Mouse (Mus musculus): Measurements from ENCODE around the gene Slc35g2. TPM values are rescaled to one million over a fixed set of nuclear protein-coding genes. Genes with fewer than 3 reads are reported as not detected.

Slc35g2 gene
- polyA plus RNA-seq, 1 experiment from 2014 or later, result 2.4 TPM

DNA sequence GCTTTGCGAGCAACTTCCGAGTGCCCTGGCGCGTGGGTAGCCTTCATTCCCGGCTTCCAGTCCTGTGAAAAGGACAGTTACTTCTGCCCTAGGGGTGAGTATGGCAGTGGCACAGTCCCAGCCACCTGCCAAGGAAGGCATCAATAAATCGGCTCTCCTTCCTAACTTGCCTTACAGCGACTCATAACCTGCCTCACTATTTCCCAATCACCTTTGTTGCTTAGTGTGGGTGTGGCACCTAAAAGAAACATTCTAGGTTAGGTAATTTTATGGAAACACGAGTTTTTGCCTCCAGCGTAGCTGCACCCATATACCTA is 24.3 kb downstream of the Slc35g2 start:
- Histone ChIP-seq H3K9ac (ENCODE audit: low read depth, low read length) (peak overlapping the region; percentile 80), H3K9me3 (ENCODE audit: control insufficient read depth, low read length) (peaks cover 6% of the 10 kb centered on the region; the same call in 1 of the 2 replicates), H3K27me3 (replicated peaks; ENCODE audit: control insufficient read depth, insufficient read depth, low read length) (no peaks in the 10 kb centered on the region), H3K27ac (ENCODE audit: low read depth, low read length) (peak overlapping the region; percentile 40), H3K4me3 (ENCODE audit: low read depth, low read length) (peak overlapping the region; percentile 89), H3K4me2 (peak overlapping the region; percentile 76), H3K36me3 (ENCODE audit: control insufficient read depth, insufficient read depth, low read length) (no peaks in the 10 kb centered on the region), H3K4me1 (replicated peaks; ENCODE audit: control insufficient read depth, insufficient read depth, low read length) (no peaks in the 10 kb centered on the region; the same call in 1 of the 2 replicates)
- WGBS, result 10% methylated on average over 9 of the region's 9 CpGs
- ATAC-seq (replicated peaks; ENCODE audit: low FRiP score), result peak; percentile 41; the same call in 1 of the 2 replicates
- DNase-seq (ENCODE audit: low spot score), result no peak

DNA sequence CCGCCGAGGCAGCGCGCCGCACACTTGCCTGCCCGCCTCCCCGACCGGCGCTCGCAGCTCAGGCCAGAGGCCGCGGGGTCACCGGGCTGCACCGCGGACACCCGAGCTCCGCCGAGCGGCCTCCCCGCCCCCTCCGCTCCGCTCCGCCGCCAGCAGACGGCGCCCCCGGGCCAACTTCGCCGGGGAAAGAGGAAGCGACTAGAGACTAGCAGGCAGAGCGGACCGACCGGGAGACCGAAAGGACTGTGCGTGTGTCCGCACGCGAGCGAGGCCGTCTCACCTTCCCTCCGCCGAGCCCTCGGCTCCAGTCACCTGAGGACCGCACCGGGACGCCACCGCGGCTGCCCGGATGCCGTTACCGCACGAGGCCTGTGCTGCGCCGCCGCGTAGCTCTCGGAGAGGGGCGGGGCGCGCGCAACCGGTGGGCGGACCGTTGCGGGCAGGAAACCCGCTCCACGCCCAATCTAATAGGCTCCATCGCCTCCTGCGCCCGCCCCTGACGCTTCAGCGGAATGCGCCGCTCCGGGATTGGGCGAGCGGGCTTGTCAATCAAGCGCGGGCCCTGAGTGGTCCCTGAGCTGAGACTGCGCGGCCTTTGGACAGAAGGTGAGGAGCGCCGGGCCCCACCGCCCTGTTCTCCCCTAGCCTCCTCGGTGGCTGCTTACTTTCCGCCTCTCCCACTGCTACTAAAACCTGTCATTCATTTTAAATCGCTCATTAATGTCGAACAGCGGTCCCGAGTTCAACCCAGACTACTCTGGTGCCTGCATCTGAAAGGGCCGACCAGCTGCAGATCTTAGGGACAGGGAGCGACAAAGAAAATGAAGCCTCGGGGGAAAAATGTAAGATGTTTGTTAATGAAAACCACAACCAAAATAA is 24.9 kb downstream of the Slc35g2 start, which contains the start of gene Nck1:
Nck1 (minus strand) TSS at position 420 of the 879 bp plus-strand sequence.
- no peaks in the 10 kb centered on the region for H3K27me3 ChIP-seq (replicated peaks; ENCODE audit: control insufficient read depth, insufficient read depth, low read length)
- H3K9me3 ChIP-seq (ENCODE audit: control insufficient read depth, low read length), result peaks cover 6% of the 10 kb centered on the region; the same call in 1 of the 2 replicates
- peak within 1 kb of the TSS; percentile 89 for H3K4me3 ChIP-seq (ENCODE audit: low read depth, low read length)
- peak within 1 kb of the TSS; percentile 85 for H3K4me2 ChIP-seq
- under 1% methylated on average over 88 of the region's 93 CpGs for WGBS
- no peaks in the 10 kb centered on the region for H3K36me3 ChIP-seq (ENCODE audit: control insufficient read depth, insufficient read depth, low read length)
- H3K27ac ChIP-seq (ENCODE audit: low read depth, low read length), result peak within 1 kb of the TSS; percentile 87
- ATAC-seq (replicated peaks; ENCODE audit: low FRiP score) (peak; percentile 99), DNase-seq (ENCODE audit: low spot score) (peak; percentile 97)
- peak within 1 kb of the TSS; percentile 91 for H3K9ac ChIP-seq (ENCODE audit: low read depth, low read length)
- no peaks in the 10 kb centered on the region; the same call in 1 of the 2 replicates for H3K4me1 ChIP-seq (replicated peaks; ENCODE audit: control insufficient read depth, insufficient read depth, low read length)

GRCm38 (mm10) chr9:100544948-100545714 is 25.8 kb downstream of the Slc35g2 start:
- Histone ChIP-seq H3K4me1 (replicated peaks; ENCODE audit: control insufficient read depth, insufficient read depth, low read length) (no peaks in the 10 kb centered on the region; the same call in 1 of the 2 replicates), H3K4me3 (ENCODE audit: low read depth, low read length) (peak overlapping the region; percentile 89), H3K9ac (ENCODE audit: low read depth, low read length) (peak overlapping the region; percentile 91), H3K27ac (ENCODE audit: low read depth, low read length) (peak overlapping the region; percentile 87), H3K9me3 (ENCODE audit: control insufficient read depth, low read length) (peaks cover 6% of the 10 kb centered on the region; the same call in 1 of the 2 replicates), H3K36me3 (ENCODE audit: control insufficient read depth, insufficient read depth, low read length) (no peaks in the 10 kb centered on the region), H3K27me3 (replicated peaks; ENCODE audit: control insufficient read depth, insufficient read depth, low read length) (no peaks in the 10 kb centered on the region), H3K4me2 (peak overlapping the region; percentile 85)
- no peak for DNase-seq (ENCODE audit: low spot score)
- ATAC-seq (replicated peaks; ENCODE audit: low FRiP score), result no peak; the same call in 1 of the 2 replicates
- 2% methylated on average over 38 of the region's 38 CpGs for WGBS

- Histone ChIP-seq H3K4me3 (ENCODE audit: low read depth, low read length) (no peak overlapping the region), H3K4me2 (no peak overlapping the region), H3K27me3 (replicated peaks; ENCODE audit: control insufficient read depth, insufficient read depth, low read length) (no peaks in the 10 kb centered on the region), H3K27ac (ENCODE audit: low read depth, low read length) (no peak overlapping the region), H3K36me3 (ENCODE audit: control insufficient read depth, insufficient read depth, low read length) (no peaks in the 10 kb centered on the region), H3K9ac (ENCODE audit: low read depth, low read length) (no peak overlapping the region), H3K4me1 (replicated peaks; ENCODE audit: control insufficient read depth, insufficient read depth, low read length) (peaks cover 12% of the 10 kb centered on the region), H3K9me3 (ENCODE audit: control insufficient read depth, low read length) (no peaks in the 10 kb centered on the region)
- ATAC-seq (replicated peaks; ENCODE audit: low FRiP score) (peak; percentile 63), DNase-seq (ENCODE audit: low spot score) (no peak)
- 78% methylated on average over 2 of the region's 2 CpGs for WGBS
Observed at GRCm38 (mm10) chr9:100535618-100536262, 35.1 kb downstream of the Slc35g2 start.

- Histone ChIP-seq H3K9ac (ENCODE audit: low read depth, low read length) (no peak overlapping the region), H3K36me3 (ENCODE audit: control insufficient read depth, insufficient read depth, low read length) (no peaks in the 10 kb centered on the region), H3K27me3 (replicated peaks; ENCODE audit: control insufficient read depth, insufficient read depth, low read length) (no peaks in the 10 kb centered on the region), H3K4me2 (no peak overlapping the region), H3K27ac (ENCODE audit: low read depth, low read length) (no peak overlapping the region), H3K4me3 (ENCODE audit: low read depth, low read length) (no peak overlapping the region), H3K9me3 (ENCODE audit: control insufficient read depth, low read length) (no peaks in the 10 kb centered on the region), H3K4me1 (replicated peaks; ENCODE audit: control insufficient read depth, insufficient read depth, low read length) (peaks cover 12% of the 10 kb centered on the region)
- DNase-seq (ENCODE audit: low spot score) (no peak), ATAC-seq (replicated peaks; ENCODE audit: low FRiP score) (no peak)
- WGBS, result 68% methylated on average over 3 of the region's 3 CpGs
Observed at GRCm38 (mm10) chr9:100534686-100535085, 36.2 kb downstream of the Slc35g2 start.

GRCm38 (mm10) chr9:100532847-100533505 is 37.9 kb downstream of the Slc35g2 start:
- Histone ChIP-seq H3K9ac (ENCODE audit: low read depth, low read length) (no peak overlapping the region), H3K4me1 (replicated peaks; ENCODE audit: control insufficient read depth, insufficient read depth, low read length) (peaks cover 12% of the 10 kb centered on the region), H3K36me3 (ENCODE audit: control insufficient read depth, insufficient read depth, low read length) (0 out of 2 replicates have a peak, but pooled peaks cover 2% of the 10 kb centered on the region), H3K9me3 (ENCODE audit: control insufficient read depth, low read length) (no peaks in the 10 kb centered on the region; the same call in 1 of the 2 replicates), H3K27ac (ENCODE audit: low read depth, low read length) (peak overlapping the region; percentile 37; the same call in 1 of the 2 replicates), H3K4me3 (ENCODE audit: low read depth, low read length) (no peak overlapping the region), H3K27me3 (replicated peaks; ENCODE audit: control insufficient read depth, insufficient read depth, low read length) (no peaks in the 10 kb centered on the region), H3K4me2 (peak overlapping the region; percentile 7; the same call in 1 of the 2 replicates)
- DNase-seq (ENCODE audit: low spot score), result no peak
- peak; percentile 69 for ATAC-seq (replicated peaks; ENCODE audit: low FRiP score)
- WGBS, result 45% methylated on average over 3 of the region's 3 CpGs

GRCm38 (mm10) chr9:100531296-100531695 is 39.6 kb downstream of the Slc35g2 start:
- Histone ChIP-seq H3K4me1 (replicated peaks; ENCODE audit: control insufficient read depth, insufficient read depth, low read length) (peaks cover 12% of the 10 kb centered on the region), H3K4me2 (no peak overlapping the region), H3K4me3 (ENCODE audit: low read depth, low read length) (no peak overlapping the region), H3K27ac (ENCODE audit: low read depth, low read length) (no peak overlapping the region), H3K9me3 (ENCODE audit: control insufficient read depth, low read length) (no peaks in the 10 kb centered on the region; the same call in 1 of the 2 replicates), H3K9ac (ENCODE audit: low read depth, low read length) (no peak overlapping the region), H3K27me3 (replicated peaks; ENCODE audit: control insufficient read depth, insufficient read depth, low read length) (no peaks in the 10 kb centered on the region), H3K36me3 (ENCODE audit: control insufficient read depth, insufficient read depth, low read length) (0 out of 2 replicates have a peak, but pooled peaks cover 2% of the 10 kb centered on the region)
- no peak for DNase-seq (ENCODE audit: low spot score)
- no peak for ATAC-seq (replicated peaks; ENCODE audit: low FRiP score)
- WGBS, result 61% methylated on average over 1 of the region's 1 CpGs
